Comparison of ENCODE assay signal across 8 mouse cellular contexts in the genomic region with DNA sequence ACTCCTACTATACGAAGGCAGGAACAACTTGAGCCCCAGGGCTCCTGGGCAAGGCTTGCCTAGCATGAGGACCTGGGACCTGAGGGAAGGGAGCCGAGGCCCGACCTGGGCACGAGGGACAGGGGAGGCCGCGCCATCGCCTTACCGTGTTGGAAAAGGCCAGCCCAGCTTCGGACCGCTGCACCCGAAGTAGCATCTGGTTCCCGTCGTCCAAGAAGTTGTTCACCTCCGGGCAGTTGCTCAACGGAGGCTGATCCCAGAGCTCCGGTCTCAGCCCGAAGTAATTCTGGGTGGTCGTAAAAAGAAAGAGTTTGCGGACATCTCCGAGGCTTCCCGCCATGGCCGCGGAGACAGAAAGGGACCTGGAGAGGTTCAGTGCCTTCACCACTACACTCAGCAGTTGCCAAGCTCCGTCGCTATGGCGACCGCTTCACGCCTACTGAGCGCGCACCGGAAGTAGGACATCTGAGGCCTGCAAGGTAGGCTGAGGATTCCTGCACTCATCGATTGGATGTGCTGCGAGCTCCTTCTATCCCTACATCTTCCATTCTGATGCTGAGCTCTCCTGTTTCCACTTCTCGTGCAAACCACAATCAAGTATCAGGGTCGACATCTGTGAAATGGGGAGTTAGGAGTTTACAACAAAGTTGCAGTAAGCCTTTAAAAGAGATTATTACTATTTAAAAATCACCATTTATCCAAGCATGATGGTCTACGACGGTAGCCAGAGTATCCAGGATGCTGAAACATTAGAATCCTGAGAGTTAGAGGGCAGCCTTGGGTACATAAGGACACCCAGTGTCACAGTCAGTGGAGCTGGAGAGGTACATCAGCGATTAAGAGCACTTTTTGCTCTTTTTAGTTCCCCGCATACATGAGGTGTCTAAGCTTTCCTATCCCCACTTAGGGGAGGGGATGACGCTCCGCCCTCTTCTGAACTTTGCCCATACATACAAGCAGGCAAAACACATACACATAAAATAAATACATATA. TPM values are rescaled to one million over a fixed set of nuclear protein-coding genes. Genes with fewer than 3 reads are reported as not detected.
DNase-seq lines count a peak whose midpoint lies in the region; ATAC-seq and TF ChIP-seq lines count a peak whose summit lies in the region.

No protein-coding gene starts in this region.

- peaks cover 6% of the 10 kb centered on the region for H3K4me1 ChIP-seq in hindbrain, embryonic 12.5 days
- no peaks in the 10 kb centered on the region for H3K4me1 ChIP-seq in lung, postnatal 0 days (ENCODE audit: insufficient read depth, low read depth, low read length)

- no peak for TF ChIP-seq CTCF in lung, postnatal 0 days (IDR thresholded peaks at IDR 0.05)

- H3K4me2 ChIP-seq in hindbrain, embryonic 12.5 days (replicated peaks): peak overlapping the region; percentile 87
- H3K4me2 ChIP-seq in lung, postnatal 0 days (replicated peaks; ENCODE audit: low read depth, low read length): peak overlapping the region; percentile 74

- H3K27me3 ChIP-seq in hindbrain, embryonic 12.5 days: no peaks in the 10 kb centered on the region
- no peaks in the 10 kb centered on the region for H3K27me3 ChIP-seq in lung, postnatal 0 days (replicated peaks; ENCODE audit: insufficient read depth, low read length)

- H3K27ac ChIP-seq in hindbrain, embryonic 12.5 days: peak overlapping the region; percentile 66; the same call in 1 of the 2 replicates
- H3K27ac ChIP-seq in lung, postnatal 0 days (ENCODE audit: low read length): no peak overlapping the region

- TF ChIP-seq EP300 in lung, postnatal 0 days (IDR thresholded peaks at IDR 0.05): no peak

- 10% methylated on average over 41 of the region's 41 CpGs for WGBS in hindbrain, embryonic 12.5 days
- 12% methylated on average over 41 of the region's 41 CpGs for WGBS in lung, postnatal 0 days

- H3K4me3 ChIP-seq in hindbrain, embryonic 12.5 days: peak overlapping the region; percentile 61
- H3K4me3 ChIP-seq in lung, postnatal 0 days (ENCODE audit: low read depth, low read length): peak overlapping the region; percentile 45

- peak overlapping the region; percentile 69 for H3K9ac ChIP-seq in hindbrain, embryonic 12.5 days
- H3K9ac ChIP-seq in lung, postnatal 0 days (replicated peaks; ENCODE audit: low read depth): peak overlapping the region; percentile 45; the same call in 1 of the 2 replicates

- peaks cover 9% of the 10 kb centered on the region; the same call in 1 of the 2 replicates for H3K36me3 ChIP-seq in hindbrain, embryonic 12.5 days
- no peaks in the 10 kb centered on the region for H3K36me3 ChIP-seq in lung, postnatal 0 days (ENCODE audit: insufficient read depth, low read length)

- DNase-seq in MN1 (ENCODE audit: low spot score): peak; percentile 88
- peak; percentile 93 to 96 for DNase-seq in cerebellum, postnatal 10 days
- peak; percentile 87 to 88 for DNase-seq in frontal cortex, postnatal 10 days (ENCODE audit: low spot score in 2 of 2)
- peak; percentile 86 for DNase-seq in layer of hippocampus, postnatal 10 days (ENCODE audit: low spot score in 2 of 2)
- DNase-seq in lung, postnatal 0 days (ENCODE audit: low spot score): peak; percentile 81
- DNase-seq in ovary, postnatal 14 days (ENCODE audit: low spot score): peak; percentile 77
- DNase-seq in thymus, postnatal 10 days (ENCODE audit: low spot score in 2 of 2): peak; percentile 82 to 83

- peak; percentile 100 for ATAC-seq in hindbrain, embryonic 12.5 days (ENCODE audit: low FRiP score)
- peak; percentile 98 for ATAC-seq in lung, postnatal 0 days

- H3K9me3 ChIP-seq in hindbrain, embryonic 12.5 days (replicated peaks): no peaks in the 10 kb centered on the region
- H3K9me3 ChIP-seq in lung, postnatal 0 days (ENCODE audit: low read length): no peaks in the 10 kb centered on the region

RNA-seq across cellular contexts. Expression of gene Dync2h1, which starts 7.3 kb away (rescaled TPM):
- polyA plus RNA-seq in hindbrain, embryonic 12.5 days (2016; fragmentation: Nextera tagmentation; extraction: Ambion mirVana): 25.6 and 26.7 TPM in 2 replicates
- total RNA-seq in layer of hippocampus, postnatal 10 days (2021): 10 to 100 TPM; 25.6 to 28.8 TPM
- 7.2 and 9.3 TPM in 2 replicates for polyA plus RNA-seq in lung, postnatal 0 days (2015; fragmentation: Nextera tagmentation; extraction: Ambion mirVana)

RNA-seq across cellular contexts. Expression of gene Dcun1d5, which starts 7.4 kb away (rescaled TPM):
- 147 and 148 TPM in 2 replicates for polyA plus RNA-seq in hindbrain, embryonic 12.5 days (2016; fragmentation: Nextera tagmentation; extraction: Ambion mirVana)
- total RNA-seq in layer of hippocampus, postnatal 10 days (2021): 100 to 1,000 TPM in 1 of 2 experiments, 10 to 100 TPM in 1; 86.5 to 103 TPM
- 92.3 and 108 TPM in 2 replicates for polyA plus RNA-seq in lung, postnatal 0 days (2015; fragmentation: Nextera tagmentation; extraction: Ambion mirVana)
